8 mouse cellular contexts compared by ENCODE assay signal in the genomic region with DNA sequence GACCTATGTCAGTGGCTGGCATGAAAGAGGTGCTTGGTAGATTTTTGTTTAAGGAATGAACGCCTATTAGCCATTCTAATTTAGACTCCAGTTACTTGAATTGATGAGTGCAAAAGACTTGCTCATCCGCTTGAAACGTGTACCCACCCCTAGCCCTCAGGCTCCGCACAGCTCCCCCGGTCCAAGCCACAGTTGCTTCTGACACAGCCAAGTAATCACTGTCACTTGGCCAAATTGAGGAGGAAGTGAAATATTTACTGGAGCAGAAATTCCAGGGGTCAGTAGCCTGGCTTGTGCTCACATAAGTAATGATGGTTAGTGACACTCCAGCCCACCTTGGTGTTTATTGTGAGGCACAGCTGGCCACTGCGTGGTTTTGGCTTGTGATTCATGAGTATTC.
A peak's percentile ranks its signal among the peaks of the same experiment; 100 is the strongest.
DNase-seq lines count a peak whose midpoint lies in the region; ATAC-seq and TF ChIP-seq lines count a peak whose summit lies in the region.

No protein-coding gene starts in this region.

- POLR2A ChIA-PET in Patski (lab: Charles Lee), result interaction anchor here (0.9 kb wide), 1 partner anchor 119 kb away, joined by 3 read pairs; no protein-coding TSS in a partner anchor

- no peak overlapping the region for H3K9ac ChIP-seq in hindbrain, embryonic 14.5 days
- no peak overlapping the region for H3K9ac ChIP-seq in liver, embryonic 13.5 days
- H3K9ac ChIP-seq in stomach, embryonic 15.5 days, result no peak overlapping the region

- in situ Hi-C loops in Patski (cut with MboI; ENCODE audit: low pct_unique_long_range_greater_than_20kb), result no loop called here

- no peaks in the 10 kb centered on the region for H3K27me3 ChIP-seq in Patski
- no peaks in the 10 kb centered on the region for H3K27me3 ChIP-seq in hindbrain, embryonic 14.5 days (ENCODE audit: control insufficient read depth, insufficient read depth, low read length)
- no peaks in the 10 kb centered on the region for H3K27me3 ChIP-seq in liver, embryonic 13.5 days
- H3K27me3 ChIP-seq in stomach, embryonic 15.5 days (replicated peaks), result no peaks in the 10 kb centered on the region

- CTCF ChIA-PET in Patski (lab: Charles Lee), result no interaction called here

- 25% methylated on average over 6 of the region's 6 CpGs for WGBS in hindbrain, embryonic 14.5 days
- 66% methylated on average over 6 of the region's 6 CpGs for WGBS in liver, embryonic 13.5 days (ENCODE audit: insufficient replicate concordance)
- 51% methylated on average over 6 of the region's 6 CpGs for WGBS in stomach, embryonic 15.5 days

- no peaks in the 10 kb centered on the region for H3K9me3 ChIP-seq in hindbrain, embryonic 14.5 days (ENCODE audit: control insufficient read depth, low read length)
- H3K9me3 ChIP-seq in liver, embryonic 13.5 days (replicated peaks), result no peaks in the 10 kb centered on the region
- H3K9me3 ChIP-seq in stomach, embryonic 15.5 days, result no peaks in the 10 kb centered on the region

- peak; percentile 56 for ATAC-seq in Patski
- ATAC-seq in hindbrain, embryonic 14.5 days (ENCODE audit: low FRiP score), result no peak
- no peak for ATAC-seq in liver, embryonic 13.5 days (ENCODE audit: low read depth)
- ATAC-seq in stomach, embryonic 15.5 days (ENCODE audit: insufficient read depth, low FRiP score, low read depth), result no peak

- peaks cover 36% of the 10 kb centered on the region for H3K4me1 ChIP-seq in hindbrain, embryonic 14.5 days (replicated peaks; ENCODE audit: control insufficient read depth, insufficient read depth, low read length)
- peaks cover 6% of the 10 kb centered on the region; the same call in 1 of the 2 replicates for H3K4me1 ChIP-seq in liver, embryonic 13.5 days (replicated peaks)
- peaks cover 7% of the 10 kb centered on the region; the same call in 1 of the 2 replicates for H3K4me1 ChIP-seq in stomach, embryonic 15.5 days

- intact Hi-C loops in left cerebral cortex, postnatal 10 days (cut with DNase I), result no loop called here

- TF ChIP-seq CTCF in Patski (IDR thresholded peaks at IDR 0.05), result no peak

- peak overlapping the region; percentile 59 for H3K27ac ChIP-seq in hindbrain, embryonic 14.5 days
- no peak overlapping the region for H3K27ac ChIP-seq in liver, embryonic 13.5 days
- no peak overlapping the region for H3K27ac ChIP-seq in stomach, embryonic 15.5 days

- H3K4me3 ChIP-seq in hindbrain, embryonic 14.5 days (replicated peaks; ENCODE audit: low read length), result no peak overlapping the region
- no peak overlapping the region for H3K4me3 ChIP-seq in liver, embryonic 13.5 days (replicated peaks)
- H3K4me3 ChIP-seq in stomach, embryonic 15.5 days (replicated peaks), result no peak overlapping the region

- no peaks in the 10 kb centered on the region for H3K36me3 ChIP-seq in hindbrain, embryonic 14.5 days (replicated peaks; ENCODE audit: control insufficient read depth, insufficient read depth)
- no peaks in the 10 kb centered on the region for H3K36me3 ChIP-seq in liver, embryonic 13.5 days
- no peaks in the 10 kb centered on the region for H3K36me3 ChIP-seq in stomach, embryonic 15.5 days

- H3K4me2 ChIP-seq in hindbrain, embryonic 14.5 days (replicated peaks), result peak overlapping the region; percentile 42
- H3K4me2 ChIP-seq in liver, embryonic 13.5 days, result peak overlapping the region; percentile 34; the same call in 1 of the 2 replicates
- peak overlapping the region; percentile 17; the same call in 1 of the 2 replicates for H3K4me2 ChIP-seq in stomach, embryonic 15.5 days

- peak; percentile 41 for DNase-seq in Patski (ENCODE audit: low read depth, low spot score)
- DNase-seq in cerebellum, postnatal 14 days, result peak; percentile 74 to 82
- DNase-seq in hindbrain, embryonic 14.5 days (ENCODE audit: low spot score), result no peak
- DNase-seq in liver, embryonic 13.5 days, result no peak
- DNase-seq in left cerebral cortex, postnatal 10 days (ENCODE audit: extremely low spot score in 1 of 2, low spot score in 2 of 2), result no peak
- no peak for DNase-seq in thymus, postnatal 10 days (ENCODE audit: low spot score in 2 of 2)
- DNase-seq in frontal cortex, postnatal 36 days (ENCODE audit: low spot score in 2 of 2), result no peak

Comparison
In these comparisons a context has a peak if more than half of its experiments do, and no peak if none do; other contexts are left out.
1. DNase-seq: peak in Patski (single experiment) and cerebellum, postnatal 14 days (2 of 2); none in hindbrain, embryonic 14.5 days (single experiment), liver, embryonic 13.5 days (single experiment), left cerebral cortex, postnatal 10 days (0 of 2), thymus, postnatal 10 days (0 of 2) and frontal cortex, postnatal 36 days (0 of 2).
2. Peak in every context shown above with its lines, with median percentiles within 50 percentile points of each other: H3K4me2 ChIP-seq.